Mouse (Mus musculus): Measurements from ENCODE around the gene Tars2.

Tars2 gene

DNA sequence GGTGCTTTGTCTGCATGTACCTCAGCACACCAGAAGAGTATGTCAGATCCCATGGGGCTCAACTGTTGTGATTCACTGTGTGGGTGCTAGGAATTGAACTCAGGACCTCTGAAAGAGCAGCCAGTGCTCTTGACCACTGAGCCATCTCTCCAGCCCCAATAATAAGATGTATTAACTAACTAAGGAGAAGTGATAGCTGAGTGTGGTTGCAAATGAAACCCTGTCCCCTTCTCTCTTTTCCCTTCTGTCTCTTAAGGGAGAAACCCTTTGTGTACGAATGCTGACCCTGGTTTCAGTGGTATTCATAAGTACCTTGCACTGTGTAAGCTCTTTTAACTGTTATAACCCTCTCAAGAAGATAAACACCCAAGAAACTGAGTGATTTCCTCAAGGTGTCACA is 43.9 kb downstream of the Tars2 start:
- CTCF ChIA-PET = interaction anchor here in 1 of 4 experiments (1.1 kb wide), 1 partner anchor 39 kb away, joined by 3 read pairs; no protein-coding TSS in a partner anchor
- POLR2A ChIA-PET = interaction anchor here in 3 of 4 experiments (0.6 to 1.8 kb wide), 7 partner anchors 13 to 91 kb away, joined by 3 to 7 read pairs (median 4); partner anchors contain the start of gene Ensa (in 1 of the 3)

GRCm38 (mm10) chr3:95709967-95710366 is 50.0 kb downstream of the Tars2 start:
- ChIA-PET POLR2A (interaction anchor here in 3 of 4 experiments (0.6 to 1.7 kb wide), 6 partner anchors 9 to 209 kb away, joined by 3 to 6 read pairs (median 4); no protein-coding TSS in a partner anchor), CTCF (interaction anchor here in 1 of 4 experiments (0.9 kb wide), 1 partner anchor 25 kb away, joined by 4 read pairs; no protein-coding TSS in a partner anchor)

GRCm38 (mm10) chr3:95709044-95709443 is 51.0 kb downstream of the Tars2 start:
- ChIA-PET CTCF (interaction anchor here in 1 of 4 experiments (0.9 kb wide), 1 partner anchor 26 kb away, joined by 4 read pairs; no protein-coding TSS in a partner anchor), POLR2A (interaction anchor here in 3 of 4 experiments (0.6 to 1.7 kb wide), 4 partner anchors 8 to 131 kb away, joined by 3 to 4 read pairs (median 4); no protein-coding TSS in a partner anchor)

- ChIA-PET POLR2A (no interaction called here), CTCF (interaction anchor here in 1 of 4 experiments (0.5 kb wide), 1 partner anchor 50 kb away, joined by 3 read pairs; no protein-coding TSS in a partner anchor)
These were observed 52.5 kb downstream of the Tars2 start for GRCm38 (mm10) chr3:95707497-95707896.

- CTCF ChIA-PET = interaction anchor here in 2 of 4 experiments (0.6 kb wide), 2 partner anchors 15 to 38 kb away, joined by 4 to 9 read pairs; no protein-coding TSS in a partner anchor
- POLR2A ChIA-PET = interaction anchor here in 1 of 4 experiments (1.0 kb wide), 1 partner anchor 14 kb away, joined by 3 read pairs; no protein-coding TSS in a partner anchor
These were observed 53.7 kb downstream of the Tars2 start for GRCm38 (mm10) chr3:95706273-95706672.

DNA sequence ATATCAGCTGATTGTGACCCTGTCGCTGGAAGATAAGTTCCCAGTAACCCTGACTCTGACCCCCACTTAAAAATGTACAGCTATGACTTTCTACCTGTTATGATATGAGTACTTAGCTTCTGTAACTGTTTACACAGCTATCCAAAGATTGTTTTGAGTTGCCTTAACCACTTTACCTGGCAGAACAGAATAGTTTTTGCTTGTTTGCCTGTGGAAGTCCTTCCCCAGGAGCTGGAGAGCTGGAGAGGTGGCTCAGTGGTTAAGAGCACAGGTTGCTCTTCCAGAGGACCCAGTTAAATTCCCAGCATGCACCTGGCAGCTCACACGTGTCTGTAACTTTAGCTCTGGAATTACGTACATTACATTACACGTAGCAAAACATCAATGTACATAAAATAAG is 55.4 kb downstream of the Tars2 start:
- POLR2A ChIA-PET = interaction anchor here in 2 of 4 experiments (0.5 to 56.4 kb wide), 10 partner anchors 9 to 651 kb away, joined by 3 to 4457 read pairs (median 5); partner anchors contain the start of genes Ensa (in 2 of the 2), Adamtsl4 (in 1 of the 2) and Mcl1 (in 1 of the 2)
- CTCF ChIA-PET = interaction anchor here in 3 of 4 experiments (0.7 to 1.4 kb wide), 3 partner anchors 22 to 28 kb away, joined by 4 to 5 read pairs (median 4); no protein-coding TSS in a partner anchor

DNA sequence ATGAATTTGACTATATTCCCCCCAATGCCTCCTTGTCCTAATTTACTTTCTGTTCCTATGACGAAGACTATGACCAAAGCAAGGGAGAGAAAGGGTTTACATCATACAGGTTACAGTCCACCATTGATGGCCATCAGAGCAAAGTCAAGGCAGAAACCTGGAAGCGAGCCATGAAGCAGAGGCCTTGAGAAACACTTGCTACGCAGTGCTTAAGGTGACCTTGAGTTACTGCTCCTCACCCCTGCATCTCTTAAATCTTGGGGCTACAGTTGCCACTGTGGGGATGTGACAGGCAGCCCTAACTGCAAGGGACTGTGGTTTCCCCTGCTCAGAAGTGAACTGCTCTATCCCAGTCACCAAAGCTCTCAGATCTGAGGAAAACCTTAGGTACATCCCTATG is 56.7 kb downstream of the Tars2 start:
- CTCF ChIA-PET = interaction anchor here in 2 of 4 experiments (1.6 to 3.4 kb wide), 3 partner anchors 21 to 27 kb away, joined by 8 to 25 read pairs (median 9); no protein-coding TSS in a partner anchor
- POLR2A ChIA-PET = interaction anchor here (0.6 to 56.4 kb wide), 26 partner anchors 10 to 528 kb away, joined by 3 to 4457 read pairs (median 6); partner anchors contain the start of genes Ensa (in 3 of the 4), Adamtsl4 (in 2 of the 4), Gabpb2 (in 1 of the 4) and Mcl1 (in 1 of the 4)

DNA sequence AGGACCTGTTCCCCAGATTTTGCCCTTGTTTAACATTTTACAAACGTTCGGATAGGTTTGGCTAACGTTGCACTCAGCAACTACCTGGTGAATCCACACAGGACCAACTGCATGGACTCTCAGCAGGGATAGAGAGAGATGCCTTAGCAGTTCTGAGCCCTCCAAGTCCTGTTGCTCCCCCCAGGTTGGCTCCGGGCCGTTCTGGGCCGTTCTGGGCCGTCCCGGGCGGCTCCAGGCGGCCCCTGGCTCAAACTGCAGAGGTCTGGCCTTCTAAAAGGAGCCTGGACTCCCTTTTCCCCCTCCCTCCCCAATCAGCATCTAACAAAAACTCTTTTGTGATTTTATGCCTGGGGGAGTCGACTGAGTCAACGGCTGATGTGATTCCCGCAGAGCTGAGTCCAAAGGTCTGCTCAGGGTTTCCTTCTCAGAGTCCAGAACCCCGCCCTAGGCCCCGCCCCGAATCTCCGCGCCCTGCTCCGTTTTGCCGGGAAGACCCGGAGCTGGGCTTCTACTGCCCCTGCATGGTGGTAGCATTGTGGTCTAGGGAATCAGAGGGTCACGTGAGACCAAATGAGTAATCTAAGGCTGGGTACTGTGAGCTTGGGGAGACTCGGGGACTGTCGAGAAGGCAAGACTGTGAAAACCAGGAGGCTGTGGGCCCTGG is 58.0 kb downstream of the Tars2 start:
- POLR2A ChIA-PET = interaction anchor here (0.5 to 56.4 kb wide), 71 partner anchors 9 to 784 kb away, joined by 3 to 4457 read pairs (median 4); partner anchors contain the start of genes Adamtsl4 (in 3 of the 4), Ensa (in 3 of the 4), Golph3l (in 2 of the 4) and Arnt (in 1 of the 4)

GRCm38 (mm10) chr3:95701085-95701484 is 58.9 kb downstream of the Tars2 start:
- CTCF ChIA-PET = interaction anchor here in 3 of 4 experiments (0.6 to 3.4 kb wide), 5 partner anchors 11 to 331 kb away, joined by 3 to 25 read pairs (median 3); no protein-coding TSS in a partner anchor
- POLR2A ChIA-PET = interaction anchor here (0.6 to 56.4 kb wide), 32 partner anchors 9 to 783 kb away, joined by 3 to 4457 read pairs (median 6); partner anchors contain the start of genes Ensa (in 3 of the 4), Adamtsl4 (in 2 of the 4), Gabpb2 (in 1 of the 4) and Golph3l (in 1 of the 4)

More for the DNA sequence above, 58.0 kb downstream of the Tars2 start:
- CTCF ChIA-PET = interaction anchor here in 3 of 4 experiments (0.6 to 3.4 kb wide), 13 partner anchors 12 to 70 kb away, joined by 3 to 25 read pairs (median 3); partner anchors contain the start of gene Adamtsl4 (in 1 of the 3)

GRCm38 (mm10) chr3:95700233-95700681 is 59.7 kb downstream of the Tars2 start:
- POLR2A ChIA-PET = interaction anchor here in 3 of 4 experiments (1.0 to 56.4 kb wide), 14 partner anchors 10 to 112 kb away, joined by 3 to 4457 read pairs (median 20); partner anchors contain the start of genes Adamtsl4 (in 2 of the 3), Ensa (in 1 of the 3), Golph3l (in 1 of the 3) and Mcl1 (in 1 of the 3)
- CTCF ChIA-PET = interaction anchor here in 3 of 4 experiments (0.6 to 3.4 kb wide), 3 partner anchors 23 to 332 kb away, joined by 3 to 25 read pairs (median 7); no protein-coding TSS in a partner anchor

GRCm38 (mm10) chr3:95698286-95698685 is 61.7 kb downstream of the Tars2 start:
- POLR2A ChIA-PET = interaction anchor here (0.5 to 56.4 kb wide), 9 partner anchors 9 to 264 kb away, joined by 3 to 4457 read pairs (median 39); partner anchors contain the start of genes Adamtsl4 (in 2 of the 4), Arnt (in 1 of the 4), Ecm1 (in 1 of the 4) and Ensa (in 1 of the 4)

DNA sequence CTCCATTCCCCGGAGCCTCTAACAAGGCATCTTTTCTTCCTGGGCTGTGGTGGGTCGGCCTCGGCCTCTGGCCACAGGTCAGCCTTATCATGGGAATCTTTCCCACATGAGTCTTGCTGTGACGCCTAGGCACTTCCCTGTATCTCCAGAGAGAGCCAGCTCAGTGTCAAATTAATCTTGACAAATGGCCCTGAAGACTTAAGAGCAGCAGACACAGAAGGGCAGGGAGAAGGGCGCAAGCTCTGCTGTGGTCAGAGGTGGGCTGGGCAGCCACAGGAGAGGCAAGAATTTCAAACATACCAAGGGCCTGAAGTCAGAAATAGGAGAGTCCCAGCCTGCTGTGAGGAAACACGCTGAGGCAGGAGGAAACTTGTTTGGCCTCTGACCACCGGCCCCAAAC is 63.6 kb downstream of the Tars2 start:
- CTCF ChIA-PET = no interaction called here
- POLR2A ChIA-PET = interaction anchor here in 3 of 4 experiments (0.7 to 56.4 kb wide), 9 partner anchors 8 to 72 kb away, joined by 3 to 4457 read pairs (median 5); partner anchors contain the start of genes Ensa (in 2 of the 3), Adamtsl4 (in 1 of the 3) and Mcl1 (in 1 of the 3)

More at GRCm38 (mm10) chr3:95698286-95698685, 61.7 kb downstream of the Tars2 start:
- CTCF ChIA-PET = interaction anchor here in 1 of 4 experiments (0.7 kb wide), 1 partner anchor 21 kb away, joined by 3 read pairs; no protein-coding TSS in a partner anchor

DNA sequence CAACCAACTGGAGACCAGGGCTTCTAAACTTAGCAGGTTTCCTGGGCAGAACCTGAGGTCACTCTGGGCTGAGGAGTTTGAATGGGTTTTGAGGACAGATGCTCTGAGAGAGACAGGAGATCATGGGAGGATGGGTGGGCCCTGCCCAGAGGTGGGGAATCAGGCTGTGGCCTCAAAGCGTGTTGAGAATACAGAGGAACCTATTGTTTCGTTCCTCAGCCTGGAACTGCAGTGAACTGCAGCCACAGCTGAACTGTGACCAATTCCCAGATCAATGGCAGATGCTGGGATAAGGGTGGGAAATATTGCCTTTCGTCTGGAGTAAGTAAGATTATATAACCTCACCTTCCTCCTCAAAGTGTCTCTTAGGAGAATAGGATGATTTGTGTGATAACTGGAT is 64.2 kb downstream of the Tars2 start:
- ChIA-PET CTCF (interaction anchor here in 1 of 4 experiments (0.6 kb wide), 1 partner anchor 30 kb away, joined by 4 read pairs; no protein-coding TSS in a partner anchor), POLR2A (interaction anchor here in 3 of 4 experiments (0.6 to 56.4 kb wide), 7 partner anchors 8 to 44 kb away, joined by 3 to 4457 read pairs (median 5); partner anchors contain the start of genes Adamtsl4 (in 1 of the 3), Ensa (in 1 of the 3) and Mcl1 (in 1 of the 3))

DNA sequence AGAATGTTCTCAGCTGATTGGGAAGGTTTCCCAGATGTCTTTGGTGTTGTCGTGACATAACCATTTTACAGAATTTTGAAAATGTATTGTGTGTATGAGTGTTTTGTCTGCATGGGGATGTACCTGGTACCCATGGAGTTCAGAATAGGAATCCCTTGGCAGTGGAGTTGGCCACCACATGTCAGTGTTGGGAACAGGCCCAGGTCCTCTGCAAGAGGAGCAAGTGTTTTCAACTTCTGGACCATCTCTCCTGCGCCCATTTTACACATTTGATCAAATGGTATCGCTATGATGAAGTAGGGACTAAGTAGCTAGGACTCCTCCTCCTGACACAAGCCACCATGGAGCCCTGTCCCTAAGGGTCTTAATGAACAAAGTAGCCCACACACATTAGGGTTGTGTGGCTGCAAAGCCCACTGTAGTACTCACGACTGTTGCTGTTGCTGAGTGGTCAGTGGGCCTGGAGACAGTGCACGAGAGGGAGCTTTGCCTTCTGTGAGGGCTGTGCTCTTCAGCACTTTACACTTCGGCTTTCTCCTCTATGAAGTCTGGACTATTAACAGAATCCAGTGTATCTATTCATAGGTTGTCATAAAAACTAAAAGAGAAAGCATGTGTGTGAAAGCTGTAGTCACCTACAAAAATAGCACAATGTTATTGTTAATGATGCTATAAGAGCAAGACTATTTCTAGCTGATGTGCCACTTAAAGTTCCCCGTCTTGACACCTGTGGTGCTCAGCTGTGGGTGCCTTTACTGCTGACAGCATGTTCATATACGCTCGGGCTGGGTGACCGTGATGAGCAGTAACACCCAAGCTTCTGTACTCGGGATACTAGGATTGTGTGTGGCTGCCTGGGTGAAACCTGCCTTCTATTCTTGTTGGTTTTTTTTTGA is 65.0 kb downstream of the Tars2 start:
- CTCF ChIA-PET = interaction anchor here (0.6 to 1.3 kb wide), 5 partner anchors 8 to 43 kb away, joined by 3 to 5 read pairs (median 4); no protein-coding TSS in a partner anchor
- POLR2A ChIA-PET = interaction anchor here in 3 of 4 experiments (0.6 to 56.4 kb wide), 5 partner anchors 12 to 44 kb away, joined by 3 to 4457 read pairs (median 20); partner anchors contain the start of genes Ensa (in 1 of the 3) and Mcl1 (in 1 of the 3)

- ChIA-PET POLR2A (interaction anchor here in 2 of 4 experiments (0.6 to 56.4 kb wide), 9 partner anchors 8 to 130 kb away, joined by 3 to 4457 read pairs (median 4); partner anchors contain the start of genes Ensa (in 2 of the 2) and Mcl1 (in 1 of the 2)), CTCF (interaction anchor here in 2 of 4 experiments (0.7 to 1.3 kb wide), 3 partner anchors 11 to 42 kb away, joined by 3 to 6 read pairs (median 5); no protein-coding TSS in a partner anchor)
These were observed 65.9 kb downstream of the Tars2 start for GRCm38 (mm10) chr3:95693821-95694807.
